Mouse (Mus musculus) ZHBTc4 (cell line): ENCODE measurements around the gene Snapc5.

Experiments
- DNase-seq: peaks from one replicate; pipeline ENCODE4 v3.0.0-alpha.2; 2011; ENCODE audit warnings: low read depth, low spot score

The Snapc5 gene

DNA sequence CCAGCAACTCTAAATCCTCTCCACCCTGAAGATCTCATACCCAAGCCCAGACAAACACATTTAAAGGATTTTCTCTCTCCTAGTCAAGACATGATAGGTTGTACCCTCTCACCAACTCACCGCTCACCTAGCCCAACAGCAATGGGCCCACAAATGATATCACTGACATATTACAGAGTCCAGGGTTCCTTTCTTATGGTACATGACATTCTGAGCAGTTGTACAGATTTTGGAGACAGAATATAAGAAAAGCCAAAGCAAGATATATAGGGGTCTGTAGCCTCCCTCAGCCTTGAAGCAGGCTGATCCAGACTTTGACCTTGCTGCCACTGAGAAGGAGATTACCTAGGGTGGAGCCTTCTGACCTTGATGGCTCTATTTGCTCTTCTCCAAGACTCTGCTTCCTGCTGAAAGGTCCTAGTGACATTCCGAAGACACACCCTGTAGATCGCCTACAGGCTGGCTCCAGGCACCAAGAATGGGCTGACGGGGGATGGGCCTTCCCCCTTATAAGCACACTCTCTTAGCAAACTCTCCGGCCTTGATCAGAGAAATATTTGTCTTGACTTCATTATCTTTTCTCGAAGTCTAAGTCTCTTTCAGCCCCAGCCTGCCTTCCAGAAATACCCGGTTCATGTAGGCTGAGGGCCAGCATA lies 19.8 kb downstream of the Snapc5 start:
- peak; percentile 93 for DNase-seq

DNA sequence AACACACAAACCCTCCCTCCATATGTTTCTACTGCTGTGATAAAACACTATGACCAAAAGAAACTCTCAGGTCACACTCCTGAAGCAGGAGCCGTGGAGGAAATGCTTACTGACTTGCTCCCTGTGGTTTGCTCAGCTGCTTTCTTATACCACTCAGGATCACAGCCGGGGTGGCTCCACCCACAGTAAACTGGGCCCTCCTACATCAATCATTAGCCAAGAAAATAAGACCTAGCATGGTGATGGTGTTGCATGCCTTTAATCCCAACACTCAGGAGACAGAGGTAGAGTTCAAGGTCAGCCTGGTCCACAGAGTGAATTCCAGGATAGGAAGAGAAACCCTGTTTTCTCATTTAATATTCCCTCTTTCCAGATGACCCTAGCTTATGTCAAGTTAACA lies 20.8 kb downstream of the Snapc5 start:
- DNase-seq, result peak; percentile 72

DNA sequence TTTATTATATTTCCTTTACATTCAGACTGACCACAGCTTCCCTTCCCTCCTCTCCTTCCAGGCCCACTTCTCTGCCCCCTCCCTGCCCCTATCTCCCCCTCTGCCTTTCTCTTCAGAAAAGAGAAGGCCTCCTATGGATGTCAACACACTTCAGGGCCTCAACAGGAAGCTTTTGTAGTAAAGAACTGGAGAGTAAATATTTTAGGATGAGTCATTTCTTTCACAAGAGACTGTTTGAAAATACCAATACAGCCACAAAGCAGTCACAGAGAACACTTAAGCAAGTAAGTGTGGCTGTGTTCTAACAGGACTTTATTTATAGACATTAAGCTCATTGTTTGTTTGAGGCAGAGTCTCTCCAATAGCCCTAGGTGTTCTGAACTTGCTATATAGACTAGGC lies 23.3 kb downstream of the Snapc5 start:
- DNase-seq, result no peak

DNA sequence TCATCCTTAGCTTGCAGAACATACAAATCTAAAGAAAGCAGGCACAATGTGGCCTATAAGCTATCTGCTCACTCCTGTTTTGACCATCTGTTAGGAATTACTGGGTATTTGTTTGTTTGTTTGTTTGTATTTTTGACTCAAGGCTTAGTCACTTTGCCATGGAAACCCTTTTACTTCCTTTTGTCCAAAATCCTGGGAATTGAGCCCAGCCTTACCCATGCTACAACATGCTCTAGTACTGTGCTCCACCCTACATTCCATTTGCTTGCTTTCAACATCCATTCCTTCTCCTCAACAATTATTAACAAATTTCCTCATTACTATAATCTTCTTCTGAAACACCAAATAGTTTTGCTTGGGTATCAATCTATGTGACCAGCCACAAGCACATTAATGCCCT lies 23.8 kb downstream of the Snapc5 start:
- no peak for DNase-seq

DNA sequence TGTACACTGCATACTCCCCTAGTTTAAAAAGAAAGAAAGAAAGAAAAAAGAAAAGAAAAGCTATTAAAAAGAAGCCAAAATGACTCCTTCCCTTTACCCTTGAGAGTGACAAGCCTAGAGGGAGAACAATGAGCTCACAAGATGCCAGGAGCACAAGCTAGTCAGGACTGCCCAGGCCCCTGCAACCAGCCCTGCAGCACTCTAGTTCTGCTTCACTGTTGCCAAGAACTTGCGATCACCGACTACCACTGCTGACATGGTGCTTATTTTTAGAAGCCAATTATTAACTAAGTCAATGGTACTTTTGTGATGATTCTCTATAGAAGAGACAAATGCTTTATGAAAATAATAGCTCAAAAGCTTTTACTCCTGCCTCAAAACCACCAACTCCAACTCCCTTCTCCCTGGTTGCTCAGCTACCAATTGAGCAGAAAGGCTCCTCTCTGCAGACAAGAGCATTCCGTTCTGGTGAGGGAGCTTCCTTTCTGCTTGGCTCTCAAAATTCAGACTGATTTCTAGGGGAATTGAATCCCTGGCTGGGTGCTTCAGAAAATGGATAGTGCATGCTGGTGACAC lies 28.5 kb downstream of the Snapc5 start:
- no peak for DNase-seq

DNA sequence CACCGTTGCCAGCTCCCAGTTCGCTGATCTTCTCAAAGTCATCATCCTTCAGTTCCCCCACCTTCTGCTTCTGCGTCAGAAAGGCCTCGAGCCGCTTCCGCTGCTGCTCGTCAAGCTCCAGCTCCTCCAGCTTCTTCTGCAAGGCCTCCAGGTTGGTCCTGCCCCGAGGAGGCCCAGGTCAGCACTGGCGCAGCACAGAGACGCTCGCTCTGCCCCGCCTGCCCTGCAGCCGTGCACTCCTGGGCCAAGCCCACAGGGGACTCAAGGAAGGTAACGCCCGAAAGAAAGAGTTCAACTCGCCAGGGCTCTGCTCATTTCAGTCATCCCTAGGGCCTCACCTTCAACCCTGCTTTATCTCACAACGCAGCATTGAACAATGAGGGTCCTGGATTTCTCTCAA lies 35.4 kb downstream of the Snapc5 start:
- peak; percentile 35 for DNase-seq

DNA sequence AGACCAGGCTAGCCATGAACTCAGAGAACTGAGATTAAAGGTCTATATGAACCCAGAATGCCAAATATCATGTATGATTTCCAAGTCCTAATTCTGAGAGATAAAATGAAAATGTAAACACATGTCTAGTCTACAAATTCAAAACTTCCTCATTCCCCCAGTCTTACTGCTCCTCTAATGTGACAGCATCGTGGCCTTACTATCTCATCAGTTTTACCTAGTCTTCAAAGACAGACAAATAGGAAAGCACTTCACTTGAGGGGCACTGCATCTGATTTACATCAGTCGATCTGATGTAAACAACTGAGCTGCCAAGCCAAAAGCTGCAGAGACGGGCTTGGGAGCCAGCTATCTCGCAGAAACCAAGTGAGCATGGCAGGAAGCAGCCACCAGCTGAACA lies 37.0 kb downstream of the Snapc5 start:
- no peak for DNase-seq

DNA sequence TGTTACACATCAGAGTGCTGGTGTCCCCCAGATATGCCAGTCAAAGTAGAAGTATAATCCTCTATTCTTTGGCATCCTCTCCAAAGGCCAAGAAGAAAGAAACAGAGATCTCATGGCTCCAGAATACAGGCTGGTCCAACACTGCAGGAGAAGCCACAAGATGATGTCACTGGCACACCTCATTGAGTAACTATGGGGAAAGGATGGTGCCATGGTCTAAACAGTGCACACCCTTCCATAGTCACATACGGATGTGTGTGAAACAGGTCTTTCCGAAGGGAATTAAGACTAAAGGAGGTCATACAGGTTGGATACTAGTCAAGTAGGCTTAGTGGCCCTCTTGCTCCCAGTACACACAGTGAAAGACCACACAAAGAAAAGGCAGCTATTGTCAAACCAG lies 37.6 kb downstream of the Snapc5 start:
- DNase-seq, result no peak

DNA sequence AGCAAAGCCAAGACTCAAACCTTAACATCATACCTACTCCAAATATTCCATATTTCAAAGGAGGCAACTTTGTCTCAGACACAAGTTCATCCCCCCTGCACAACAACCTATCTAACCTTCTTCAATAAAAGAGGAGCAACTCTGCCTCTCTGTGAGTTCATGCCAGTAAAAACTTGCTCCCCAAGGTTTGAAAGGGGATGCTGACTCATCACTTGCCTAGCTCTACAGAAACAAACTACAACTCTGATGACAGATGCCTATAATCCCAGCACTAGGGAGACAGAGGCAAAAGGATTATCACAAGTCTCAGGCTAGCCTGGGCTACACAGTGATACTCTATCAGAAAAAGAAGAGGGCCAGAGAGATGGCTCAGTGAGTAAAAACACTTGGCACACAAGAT lies 38.8 kb downstream of the Snapc5 start:
- DNase-seq, result no peak

DNA sequence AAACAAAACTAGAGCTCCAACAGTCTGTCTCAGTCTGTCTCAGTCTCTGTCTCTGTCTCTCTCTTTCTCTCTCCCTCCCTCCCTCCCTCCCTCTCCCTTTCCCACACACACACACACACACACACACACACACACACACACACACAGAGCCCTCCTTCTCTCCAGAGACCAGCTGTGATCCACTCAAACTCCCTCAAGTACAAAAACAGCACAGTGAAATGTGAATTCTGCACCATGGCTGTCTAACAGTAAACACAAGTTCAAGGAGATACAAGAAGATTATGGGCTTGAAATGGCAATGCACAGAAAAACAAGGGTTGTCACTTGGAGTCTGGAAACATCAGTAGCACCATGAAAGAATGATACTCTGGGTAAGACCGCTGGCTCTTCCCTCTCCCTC lies 40.2 kb downstream of the Snapc5 start:
- no peak for DNase-seq

DNA sequence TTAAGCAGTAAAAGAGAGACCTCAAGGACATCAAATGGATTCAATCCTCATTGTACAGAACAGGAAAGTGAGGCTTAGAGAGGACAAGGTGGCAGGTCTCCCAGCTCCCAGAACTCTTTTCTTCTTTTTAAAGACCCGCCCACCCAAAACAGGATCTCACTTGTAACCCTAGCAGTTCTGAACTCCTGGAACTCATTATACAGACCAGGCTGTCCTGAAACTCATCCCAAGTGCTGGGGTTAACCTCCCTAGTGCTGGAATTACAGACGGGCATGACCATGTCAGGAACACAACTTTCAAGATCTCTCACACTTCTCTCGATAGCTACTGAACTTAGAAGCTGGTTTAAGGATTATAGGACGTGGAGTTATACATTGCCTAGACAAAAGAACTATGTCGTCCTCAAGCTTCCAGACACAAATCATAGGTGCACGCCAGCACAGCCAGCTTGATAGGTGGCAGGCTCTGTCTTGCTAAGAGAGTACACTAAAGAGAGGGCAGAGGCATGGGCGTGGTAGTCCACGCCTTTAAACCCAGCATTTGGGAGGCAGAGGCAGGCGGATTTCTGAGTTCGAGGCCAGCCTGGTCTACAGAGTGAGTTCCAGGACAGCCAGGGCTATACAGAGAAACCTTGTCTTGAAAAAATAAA lies 40.8 kb downstream of the Snapc5 start:
- peak; percentile 58 for DNase-seq

DNA sequence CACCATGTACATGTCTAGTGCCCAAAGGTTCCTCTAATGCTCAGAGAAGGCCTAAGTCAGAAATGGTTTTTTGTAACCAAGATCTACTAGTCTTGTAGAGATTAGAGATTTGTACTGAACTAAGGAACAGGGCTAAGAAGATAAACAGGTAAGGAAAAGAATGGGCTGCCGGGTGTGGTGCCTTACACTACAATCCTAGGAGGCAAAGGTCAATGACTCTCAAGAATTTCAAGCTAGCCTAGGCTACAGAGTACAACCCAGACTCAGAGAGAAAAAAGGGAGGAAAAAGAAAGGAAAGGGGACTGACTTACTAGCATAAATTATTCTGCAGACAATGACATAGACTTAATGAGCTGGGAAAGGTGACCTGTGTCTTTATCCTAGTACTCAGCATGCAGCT lies 41.5 kb downstream of the Snapc5 start:
- DNase-seq, result no peak

DNA sequence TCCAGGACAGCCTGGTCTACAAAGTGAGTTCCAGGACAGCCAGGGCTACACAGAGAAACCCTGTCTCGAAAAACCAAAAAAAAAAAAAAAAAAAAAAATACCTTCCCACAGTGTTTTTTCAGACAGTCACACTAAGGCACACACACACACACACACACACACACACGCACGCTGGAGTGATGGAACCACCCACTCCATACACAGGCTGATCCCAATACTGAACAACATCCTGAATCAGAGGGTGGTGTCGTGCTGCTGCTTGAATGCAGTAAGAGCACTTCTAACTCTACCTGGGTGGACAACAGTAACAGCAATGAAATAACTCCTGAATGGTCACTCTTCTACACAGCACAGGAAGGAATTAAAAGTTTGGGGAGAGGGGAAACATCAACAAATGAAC lies 42.4 kb downstream of the Snapc5 start:
- DNase-seq, result no peak

DNA sequence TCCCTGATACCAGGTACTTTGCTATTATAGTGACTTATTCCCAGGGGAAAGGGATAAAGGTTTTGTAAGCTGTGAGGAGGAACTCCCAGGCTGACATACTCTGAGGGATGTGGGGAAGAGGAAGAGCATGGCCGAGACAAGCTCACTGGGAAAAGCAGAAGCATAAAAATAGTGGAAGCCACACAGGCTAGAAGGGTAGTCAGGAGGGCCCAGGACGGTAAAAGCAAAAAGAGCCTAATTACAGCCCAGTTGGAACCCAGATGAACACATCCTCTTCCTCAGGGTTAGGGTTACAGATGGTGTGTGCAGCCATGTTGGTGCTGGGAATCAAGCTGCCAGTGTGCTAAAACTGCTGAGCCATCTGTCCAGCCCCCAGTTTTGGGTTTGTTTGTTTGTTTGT lies 43.0 kb downstream of the Snapc5 start:
- DNase-seq, result no peak

DNA sequence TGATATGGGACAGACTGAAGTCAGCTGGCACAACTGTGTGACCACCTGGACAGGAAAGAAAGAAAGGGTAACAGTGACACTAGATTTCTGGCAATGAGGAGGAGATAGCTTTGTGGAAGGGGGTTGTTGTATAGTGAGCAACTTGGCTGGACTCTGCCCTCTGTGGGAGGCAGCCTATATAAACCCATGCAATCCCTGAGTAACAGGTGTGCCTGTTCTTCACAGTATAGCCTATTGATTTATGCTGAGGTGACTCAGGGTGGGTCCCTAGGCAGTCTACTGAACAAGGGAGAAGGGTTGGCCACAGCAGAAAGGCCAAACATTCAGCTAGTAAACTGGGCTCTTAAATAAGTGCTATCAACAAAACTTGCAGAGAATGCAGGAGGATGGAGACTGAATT lies 46.7 kb downstream of the Snapc5 start:
- DNase-seq, result no peak

DNA sequence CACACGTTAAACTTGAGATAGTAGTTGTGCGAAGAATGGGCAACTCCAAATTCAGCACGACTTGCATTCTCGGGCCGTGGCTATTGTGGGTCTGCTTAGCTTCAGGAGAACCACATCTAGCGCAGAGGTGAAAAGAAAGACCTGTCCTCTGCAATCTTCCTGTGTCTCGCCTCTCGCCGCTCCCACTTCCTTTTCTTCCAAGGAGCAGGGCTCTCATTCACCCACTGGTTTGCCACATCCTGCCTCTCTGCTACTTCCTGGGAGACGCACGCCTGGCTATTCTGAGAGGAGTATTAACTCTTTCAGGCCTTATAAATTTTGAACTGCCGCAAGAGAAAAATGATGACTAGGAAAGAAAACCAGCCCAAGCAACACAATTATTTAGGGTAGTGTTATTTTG lies 48.7 kb downstream of the Snapc5 start:
- DNase-seq, result peak; percentile 46

DNA sequence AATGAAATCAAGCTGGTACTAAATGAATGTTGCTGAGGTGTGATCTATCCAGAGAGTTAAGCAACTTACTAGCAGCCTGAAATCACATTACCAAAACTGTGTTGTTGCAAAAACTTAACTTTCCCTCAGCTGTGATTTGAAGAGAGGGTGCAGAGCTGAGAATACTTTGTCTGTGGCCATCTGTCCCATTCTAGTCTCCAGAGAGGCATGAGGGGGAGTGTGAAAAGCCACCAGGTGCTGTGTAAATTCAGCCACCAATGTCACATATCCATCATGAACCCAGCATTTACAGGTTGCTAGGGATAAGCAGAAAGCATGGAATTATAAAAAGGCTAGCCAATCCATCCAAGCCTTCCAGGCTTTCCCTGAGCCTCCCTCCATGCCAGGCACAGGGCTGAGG lies 49.9 kb downstream of the Snapc5 start:
- DNase-seq, result no peak

DNA sequence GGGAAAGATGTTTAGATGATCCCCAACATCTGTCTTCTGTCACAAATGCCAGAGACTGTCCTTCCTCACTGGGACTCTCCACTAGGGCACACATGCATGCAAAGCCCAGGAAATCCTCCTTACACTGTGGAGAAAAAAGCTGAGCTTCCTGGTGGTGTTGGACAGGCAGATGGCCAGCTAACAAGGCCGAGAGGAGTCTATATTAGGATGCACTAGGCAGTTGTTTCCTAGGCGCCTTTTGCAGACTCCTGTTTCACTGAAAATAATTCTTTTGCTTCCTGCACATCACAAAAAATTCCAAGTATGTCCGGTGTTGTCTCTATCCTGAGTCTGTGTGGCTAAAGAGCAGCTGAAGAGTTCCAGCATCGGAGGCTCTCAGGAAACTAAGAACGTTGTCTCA lies 52.1 kb downstream of the Snapc5 start:
- DNase-seq, result no peak

DNA sequence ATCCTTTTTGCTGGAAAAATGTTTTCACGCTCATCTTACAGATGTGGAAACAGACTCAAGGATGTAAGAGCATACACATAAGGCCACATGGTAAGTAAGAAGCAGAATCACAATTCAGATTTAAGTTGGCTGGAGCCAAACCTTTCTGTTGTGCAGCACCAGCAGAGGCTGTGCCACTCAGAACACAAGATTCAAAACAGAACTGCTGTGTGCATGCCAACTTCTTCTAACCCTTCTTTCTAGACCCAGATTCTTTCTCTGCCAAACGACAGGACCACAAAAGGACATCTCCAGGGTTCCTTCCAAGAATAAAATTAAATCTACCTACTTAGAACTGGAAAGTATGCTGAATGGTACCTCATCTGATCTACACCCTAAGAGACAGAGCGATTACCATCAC lies 52.6 kb downstream of the Snapc5 start:
- no peak for DNase-seq

DNA sequence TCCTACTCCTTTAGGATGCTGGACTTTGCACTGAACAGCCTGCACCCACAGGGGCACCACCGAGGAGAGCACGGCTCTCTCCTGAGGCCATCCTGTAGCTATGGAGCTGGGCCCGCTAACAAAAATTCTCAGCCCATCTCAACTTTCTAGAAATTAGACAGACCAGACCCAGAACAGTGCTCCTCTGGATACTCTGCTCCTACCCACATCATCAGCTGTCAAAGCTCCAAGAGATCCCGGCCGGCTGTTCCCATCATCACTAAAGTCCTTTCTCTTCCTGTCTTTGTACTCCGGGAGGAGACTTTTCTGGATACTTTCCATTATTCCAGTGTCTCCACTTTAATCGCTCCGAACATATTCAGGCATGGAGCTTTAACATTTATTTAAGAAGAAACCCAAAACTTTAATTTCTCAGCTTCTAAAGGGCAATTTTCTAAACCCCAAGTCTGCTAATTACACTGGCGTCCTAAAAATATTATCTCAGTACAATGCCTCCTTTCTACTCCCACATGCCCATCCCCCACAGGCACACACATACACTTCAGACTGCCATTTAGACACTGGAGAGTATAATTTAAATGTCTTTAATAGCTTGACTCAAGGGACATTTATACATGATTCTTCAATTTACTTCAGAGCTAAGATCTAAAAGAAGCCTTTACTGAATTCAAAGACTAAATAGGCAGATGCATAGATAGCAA lies 53.3 kb downstream of the Snapc5 start:
- DNase-seq, result no peak
